Mouse (Mus musculus) kidney, adult 11 months (tissue): ENCODE results near the gene Irs2.

Experiments used
- DNase-seq: peaks from one replicate; pipeline ENCODE4 v3.0.0; 2022

Gene Irs2

DNA sequence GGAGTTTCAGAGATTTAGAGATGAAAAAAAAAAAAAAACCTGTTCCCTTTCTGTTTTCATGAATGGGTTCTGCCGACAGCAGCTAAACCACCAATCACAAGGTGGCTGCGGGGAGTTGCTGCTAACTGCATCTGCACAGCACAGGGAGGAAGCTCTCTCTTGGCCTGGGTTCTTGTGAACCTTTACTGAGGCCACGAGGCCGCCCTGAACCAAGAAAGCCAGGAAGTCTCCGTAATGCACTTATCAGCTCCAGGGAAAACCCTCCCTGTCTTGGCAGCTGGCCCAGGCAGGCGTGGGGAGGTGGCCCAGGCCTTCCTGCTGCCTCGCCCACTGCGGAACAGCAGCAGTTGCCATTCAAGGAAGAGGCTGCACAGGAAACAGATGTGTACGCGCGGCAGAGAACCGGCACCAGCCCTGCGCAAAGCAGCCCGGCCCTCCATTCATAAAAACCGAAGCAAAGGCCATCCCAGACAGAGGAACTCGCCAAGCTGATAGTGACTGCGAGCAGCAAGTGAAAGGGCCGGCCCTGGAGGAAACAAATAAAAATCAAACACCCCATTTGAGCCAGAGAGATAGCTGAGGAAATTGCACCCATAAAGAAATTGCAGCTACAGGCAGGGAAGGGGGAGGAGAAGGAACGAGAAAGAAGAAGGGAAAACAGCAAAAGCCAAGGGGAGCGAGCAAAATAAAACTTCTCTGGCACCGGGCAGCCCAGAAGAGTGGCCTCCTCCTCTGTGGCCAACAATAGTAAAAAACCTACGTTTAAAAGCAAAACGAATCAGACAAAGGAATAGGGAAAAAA, 62.1 kb downstream of the Irs2 start:
- DNase-seq: peak; percentile 95

DNA sequence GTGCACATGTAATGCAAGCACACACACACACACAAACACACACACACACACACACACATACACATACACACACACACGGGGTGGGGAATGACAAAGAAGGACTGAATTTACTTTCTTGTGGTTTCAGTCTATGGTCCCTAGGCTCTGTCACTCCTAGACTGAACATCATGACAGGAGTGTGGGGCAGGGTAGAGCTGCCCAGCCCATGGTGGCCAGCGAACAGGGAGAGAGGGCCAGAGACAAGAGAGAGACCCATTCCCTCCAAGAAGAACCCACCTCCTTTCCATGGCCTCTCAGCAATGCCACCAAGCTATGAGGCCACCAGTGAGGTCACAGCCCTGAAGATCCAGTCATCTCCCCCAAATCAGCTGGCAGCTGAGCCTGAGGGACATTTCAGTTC, 62.8 kb downstream of the Irs2 start:
- DNase-seq: no peak

DNA sequence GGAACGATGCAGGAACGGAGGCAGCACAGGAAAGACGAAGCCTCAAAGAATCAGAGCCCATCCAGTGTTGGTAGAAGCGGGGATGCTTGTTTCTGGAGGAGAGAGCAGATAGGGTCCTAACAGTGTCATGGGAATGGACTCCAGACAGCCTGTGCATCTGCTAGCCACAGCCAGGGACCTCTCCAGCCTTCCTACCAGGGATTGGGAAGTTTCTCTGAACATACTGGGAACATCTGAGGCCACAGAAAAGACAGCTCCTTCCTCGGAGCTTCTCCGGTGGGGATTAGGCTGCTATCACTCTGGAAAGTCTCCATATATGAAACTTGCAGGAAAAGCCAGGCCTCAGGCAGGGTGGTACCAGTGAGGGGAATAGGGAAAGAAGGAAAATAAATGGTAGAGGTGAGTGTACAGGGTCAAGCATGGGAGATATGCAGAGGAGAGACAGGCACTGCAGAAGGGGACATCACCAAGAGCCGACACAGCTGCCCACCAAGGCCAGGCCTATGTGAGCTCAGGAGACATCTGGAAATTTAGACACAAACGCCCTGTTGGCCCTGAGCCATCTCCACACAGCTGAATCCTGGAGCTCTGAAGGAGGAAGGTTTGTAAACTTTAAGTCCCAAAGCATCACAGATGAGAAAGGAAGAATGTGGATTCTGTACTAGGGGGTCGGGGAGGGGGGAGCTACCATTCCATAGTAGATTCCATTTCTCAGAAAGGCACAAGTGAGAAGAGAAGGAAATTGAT, 64.8 kb downstream of the Irs2 start:
- DNase-seq: no peak

DNA sequence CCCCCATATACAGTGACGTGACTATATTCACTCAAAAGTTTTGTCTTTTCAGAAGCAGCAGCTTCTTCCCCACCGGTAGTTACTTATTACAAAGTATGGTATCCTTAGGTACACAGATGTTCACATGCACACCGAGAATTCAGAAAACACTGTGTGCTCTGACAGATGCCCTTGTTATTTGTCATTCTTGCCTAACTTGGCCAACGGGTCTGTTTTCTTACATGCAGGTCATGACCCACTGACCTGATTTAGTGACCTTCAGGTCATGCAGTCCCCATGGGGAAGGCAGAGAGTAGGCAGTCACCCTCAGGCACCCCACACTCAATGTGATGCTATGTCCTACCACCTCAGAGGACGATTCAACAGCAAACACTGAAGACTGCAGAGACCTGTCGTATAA, 68.4 kb downstream of the Irs2 start:
- DNase-seq: no peak

DNA sequence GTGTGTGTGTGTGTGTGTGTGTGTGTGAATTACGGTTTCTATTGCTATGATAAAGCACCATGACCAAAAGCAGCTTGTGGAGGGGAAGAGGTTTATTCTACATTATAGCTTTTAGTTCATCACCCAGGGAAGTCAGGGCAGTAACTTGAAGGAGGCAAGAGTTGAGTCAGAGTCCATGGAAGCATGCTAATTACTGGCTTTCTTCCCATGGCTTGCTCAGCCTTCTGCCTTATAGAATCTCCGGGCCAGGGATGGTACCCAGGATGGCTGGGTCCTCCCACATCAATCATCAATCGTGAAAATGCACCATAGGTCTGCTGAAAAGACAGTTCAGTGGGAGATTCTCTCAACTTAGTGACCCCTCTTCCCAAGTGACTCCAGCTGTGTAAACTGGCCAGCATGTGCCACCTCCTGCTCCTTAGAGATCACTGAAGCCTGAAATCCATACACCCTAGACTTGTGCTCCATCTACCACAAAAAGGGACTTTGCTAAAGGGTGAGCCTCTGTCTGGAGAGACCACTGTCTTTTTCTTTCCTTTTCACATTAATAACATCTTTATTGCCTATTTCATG, 69.0 kb downstream of the Irs2 start:
- DNase-seq: no peak

DNA sequence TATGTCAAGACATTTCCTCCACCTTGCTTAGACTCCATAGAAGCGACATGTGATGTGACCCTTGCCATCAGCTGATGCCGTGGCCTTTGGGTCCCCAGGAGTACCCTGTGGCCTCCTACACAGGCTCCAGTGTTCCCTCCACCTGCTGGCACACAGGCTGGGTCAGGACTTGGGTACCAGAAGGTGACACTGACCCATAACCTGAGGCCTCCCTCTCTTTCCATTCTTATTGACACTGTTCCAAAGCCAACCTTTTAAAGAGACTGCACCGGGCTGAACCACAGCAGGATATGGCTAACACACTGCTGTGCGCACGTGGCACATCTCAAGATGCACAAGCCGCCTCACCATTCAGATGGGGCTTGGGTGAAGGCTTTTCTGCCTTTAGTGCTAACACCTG, 70.0 kb downstream of the Irs2 start:
- no peak for DNase-seq

DNA sequence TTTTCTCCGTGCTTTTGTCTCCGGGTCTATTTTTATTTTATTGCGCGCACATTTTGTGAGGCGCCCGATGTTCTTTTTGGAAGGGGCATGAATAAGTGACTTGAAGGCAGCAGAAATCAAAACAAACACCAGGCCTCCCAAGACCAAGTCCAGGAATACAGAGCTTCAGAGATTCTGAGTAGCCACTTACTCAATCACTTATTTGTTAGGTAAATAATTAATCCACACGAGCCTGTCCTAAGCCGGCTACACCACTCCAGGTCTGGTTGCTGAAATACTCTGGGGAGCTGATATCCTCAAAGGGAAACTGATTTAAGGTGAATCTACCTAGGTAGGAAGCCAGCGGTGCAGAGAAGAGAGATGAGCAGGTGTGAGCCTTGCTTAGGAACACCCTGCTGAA, 71.6 kb downstream of the Irs2 start:
- DNase-seq: peak; percentile 70

DNA sequence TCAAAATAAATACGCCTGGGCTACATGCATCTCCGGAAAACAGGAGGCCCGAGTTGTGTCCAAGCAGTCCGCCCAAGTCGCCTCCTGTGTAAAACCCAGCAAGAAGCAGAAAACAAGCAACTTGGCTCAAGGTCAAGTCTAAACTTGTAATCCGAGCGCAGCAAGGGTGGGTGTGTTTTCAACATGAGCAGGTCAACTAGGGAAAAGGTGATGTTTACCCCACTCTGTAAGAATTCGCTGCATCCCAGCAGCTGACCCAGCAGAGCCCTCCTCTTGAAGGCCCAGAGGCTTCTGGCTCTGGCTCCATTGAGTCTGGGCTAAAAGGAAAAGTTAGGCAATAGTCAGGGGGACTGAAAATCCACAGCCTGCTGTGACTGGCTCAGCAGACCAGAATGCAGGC, 73.0 kb downstream of the Irs2 start:
- DNase-seq: peak; percentile 79
